In the genomic region with DNA sequence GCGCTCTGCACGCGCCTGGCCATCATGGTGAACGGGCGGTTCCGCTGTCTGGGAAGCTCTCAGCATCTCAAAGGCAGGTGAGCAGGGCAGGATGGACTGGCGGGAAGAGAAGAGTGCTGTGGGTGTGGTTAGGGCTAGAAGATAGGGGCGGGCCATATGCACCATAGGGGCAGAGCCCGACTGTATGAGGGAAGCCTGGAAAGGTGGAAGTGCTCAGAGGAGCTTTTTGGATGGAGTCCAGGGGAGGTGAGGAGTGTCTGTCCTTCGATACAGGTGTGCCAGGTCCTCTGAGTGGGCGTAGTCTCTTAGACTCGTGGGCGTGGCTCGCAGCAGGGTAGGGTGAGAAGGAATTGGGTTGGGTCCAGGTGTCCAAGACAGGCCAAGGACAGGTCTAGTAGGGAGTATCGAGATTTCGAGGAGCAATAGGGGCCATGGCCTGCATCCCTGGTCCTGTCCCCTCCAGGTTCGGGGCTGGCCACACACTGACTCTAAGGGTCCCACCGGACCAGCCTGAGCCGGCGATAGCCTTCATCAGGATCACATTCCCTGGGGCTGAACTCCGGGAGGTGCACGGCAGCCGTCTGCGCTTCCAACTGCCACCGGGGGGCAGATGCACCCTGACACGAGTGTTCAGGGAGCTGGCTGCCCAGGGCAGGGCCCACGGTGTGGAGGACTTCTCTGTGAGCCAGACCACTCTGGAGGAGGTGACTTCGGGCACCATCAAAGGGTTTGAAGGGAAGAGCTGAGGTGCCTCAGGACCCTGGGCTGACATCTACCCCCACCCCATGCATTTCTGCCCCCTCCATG, we compare ENCODE assay signal across 12 mouse cellular contexts. TPM values are rescaled to one million over a fixed set of nuclear protein-coding genes. Genes with fewer than 3 reads are reported as not detected.
DNase-seq lines count a peak whose midpoint lies in the region; ATAC-seq and TF ChIP-seq lines count a peak whose summit lies in the region.
"Had no signal": no experiment of that assay in that cellular context is flagged by ENCODE, and none has a peak within 500 bp of the region (broad histone marks: within the 10 kb centered on the region; RNA-seq: fewer than 3 reads in every experiment).

No protein-coding gene starts in this region.

- DNase-seq in hindbrain, postnatal 0 days (ENCODE audit: low spot score): no peak
- DNase-seq in lung, postnatal 25 days (ENCODE audit: low spot score): peak; percentile 71
- no peak for DNase-seq in right cerebral cortex, postnatal 36 days (ENCODE audit: low spot score in 2 of 2)
- no peak for DNase-seq in forebrain, postnatal 0 days
- DNase-seq: cerebellum, adult 18-20 months; heart, postnatal 4 days; layer of hippocampus, adult 9-11 months; right cerebral cortex, postnatal 25 days had no signal

- WGBS in hindbrain, postnatal 0 days: 32% methylated on average over 28 of the region's 28 CpGs
- 23% methylated on average over 28 of the region's 28 CpGs for WGBS in hindbrain, embryonic 12.5 days
- 25% methylated on average over 28 of the region's 28 CpGs for WGBS in intestine, embryonic 16.5 days
- WGBS in forebrain, postnatal 0 days: 25% methylated on average over 28 of the region's 28 CpGs

- peaks cover 19% of the 10 kb centered on the region for H3K9me3 ChIP-seq in hindbrain, postnatal 0 days (ENCODE audit: low read length)
- peaks cover 22% of the 10 kb centered on the region for H3K9me3 ChIP-seq in hindbrain, embryonic 12.5 days (replicated peaks)
- H3K9me3 ChIP-seq in ES-Bruce4 (replicated peaks; ENCODE audit: control insufficient read depth, insufficient read depth, low read length, poor library complexity, severe bottlenecking): no peaks in the 10 kb centered on the region; the same call in 1 of the 2 replicates
- 0 out of 2 replicates have a peak, but pooled peaks cover 8% of the 10 kb centered on the region for H3K9me3 ChIP-seq in intestine, embryonic 16.5 days (ENCODE audit: control insufficient read depth, low read length)
- peaks cover 13% of the 10 kb centered on the region; the same call in 1 of the 2 replicates for H3K9me3 ChIP-seq in forebrain, postnatal 0 days (ENCODE audit: low read length)

- no peak; the same call in 1 of the 2 replicates for ATAC-seq in hindbrain, postnatal 0 days
- no peak for ATAC-seq in hindbrain, embryonic 12.5 days (ENCODE audit: low FRiP score)
- peak; percentile 30 for ATAC-seq in intestine, embryonic 16.5 days
- no peak for ATAC-seq in monocyte, adult 5-6 weeks (replicated peaks; ENCODE audit: insufficient number of reproducible peaks, low FRiP score, low TSS enrichment, poor library complexity, severe bottlenecking)
- no peak for ATAC-seq in forebrain, postnatal 0 days

- H3K9ac ChIP-seq in hindbrain, postnatal 0 days (replicated peaks; ENCODE audit: low read length): no peak overlapping the region
- no peak overlapping the region for H3K9ac ChIP-seq in hindbrain, embryonic 12.5 days
- no peak overlapping the region for H3K9ac ChIP-seq in ES-Bruce4 (ENCODE audit: low read depth, poor library complexity, severe bottlenecking)
- no peak overlapping the region for H3K9ac ChIP-seq in intestine, embryonic 16.5 days (ENCODE audit: low read depth, low read length)
- no peak overlapping the region for H3K9ac ChIP-seq in forebrain, postnatal 0 days

- TF ChIP-seq EP300 in ES-Bruce4 (IDR thresholded peaks at IDR 0.05; ENCODE audit: insufficient read depth, low read depth, low read length): no peak

- no peak overlapping the region for H3K4me2 ChIP-seq in hindbrain, postnatal 0 days (ENCODE audit: low read depth, low read length)
- no peak overlapping the region for H3K4me2 ChIP-seq in hindbrain, embryonic 12.5 days (replicated peaks)
- H3K4me2 ChIP-seq in intestine, embryonic 16.5 days (ENCODE audit: low read depth, low read length): no peak overlapping the region
- no peak overlapping the region for H3K4me2 ChIP-seq in forebrain, postnatal 0 days (ENCODE audit: low read depth)

- no peak for TF ChIP-seq POLR2A in ES-Bruce4 (IDR thresholded peaks at IDR 0.05; ENCODE audit: insufficient read depth, low read length)

- peaks cover 15% of the 10 kb centered on the region; the same call in 1 of the 2 replicates for H3K36me3 ChIP-seq in hindbrain, postnatal 0 days (ENCODE audit: insufficient read depth, low read length)
- H3K36me3 ChIP-seq in hindbrain, embryonic 12.5 days: peaks cover 24% of the 10 kb centered on the region
- no peaks in the 10 kb centered on the region for H3K36me3 ChIP-seq in ES-Bruce4 (ENCODE audit: control insufficient read depth, insufficient read depth, low read length, poor library complexity, severe bottlenecking)
- H3K36me3 ChIP-seq in intestine, embryonic 16.5 days (ENCODE audit: control insufficient read depth, insufficient read depth, low read length): 0 out of 2 replicates have a peak, but pooled peaks cover 5% of the 10 kb centered on the region
- H3K36me3 ChIP-seq in forebrain, postnatal 0 days (ENCODE audit: insufficient read depth): no peaks in the 10 kb centered on the region

- peaks cover 16% of the 10 kb centered on the region for H3K27me3 ChIP-seq in hindbrain, postnatal 0 days (ENCODE audit: insufficient read depth, low read length)
- H3K27me3 ChIP-seq in hindbrain, embryonic 12.5 days: peaks cover 79% of the 10 kb centered on the region
- H3K27me3 ChIP-seq in ES-Bruce4 (ENCODE audit: control insufficient read depth, insufficient read depth, low read length, poor library complexity, severe bottlenecking): no peaks in the 10 kb centered on the region
- H3K27me3 ChIP-seq in intestine, embryonic 16.5 days (replicated peaks; ENCODE audit: control insufficient read depth, insufficient read depth, low read length): peaks cover 12% of the 10 kb centered on the region
- peaks cover 25% of the 10 kb centered on the region for H3K27me3 ChIP-seq in forebrain, postnatal 0 days (ENCODE audit: insufficient read depth, low read length)

- H3K27ac ChIP-seq in hindbrain, postnatal 0 days: no peak overlapping the region
- no peak overlapping the region for H3K27ac ChIP-seq in hindbrain, embryonic 12.5 days
- no peak overlapping the region for H3K27ac ChIP-seq in ES-Bruce4 (ENCODE audit: insufficient read depth, low read length)
- H3K27ac ChIP-seq in intestine, embryonic 16.5 days (ENCODE audit: low read length): no peak overlapping the region
- no peak overlapping the region for H3K27ac ChIP-seq in forebrain, postnatal 0 days (ENCODE audit: low read depth, low read length)

- peak; percentile 17; the same call in 1 of the 2 replicates for TF ChIP-seq CTCF in hindbrain, postnatal 0 days (IDR thresholded peaks at IDR 0.05; ENCODE audit: low read depth)
- no peak for TF ChIP-seq CTCF in ES-Bruce4 (IDR thresholded peaks at IDR 0.05; ENCODE audit: low read depth, low read length)
- TF ChIP-seq CTCF in forebrain, postnatal 0 days (IDR thresholded peaks at IDR 0.05; ENCODE audit: low read depth): no peak

- no peak overlapping the region for H3K4me3 ChIP-seq in hindbrain, postnatal 0 days (ENCODE audit: low read length)
- no peak overlapping the region for H3K4me3 ChIP-seq in hindbrain, embryonic 12.5 days
- H3K4me3 ChIP-seq in ES-Bruce4 (ENCODE audit: low read depth, low read length): peak overlapping the region; percentile 29
- H3K4me3 ChIP-seq in intestine, embryonic 16.5 days (ENCODE audit: low read length): no peak overlapping the region
- no peak overlapping the region for H3K4me3 ChIP-seq in forebrain, postnatal 0 days (ENCODE audit: low read depth, low read length)

- no peaks in the 10 kb centered on the region for H3K4me1 ChIP-seq in hindbrain, postnatal 0 days (ENCODE audit: insufficient read depth, low read length)
- peaks cover 5% of the 10 kb centered on the region for H3K4me1 ChIP-seq in hindbrain, embryonic 12.5 days
- peaks cover 5% of the 10 kb centered on the region for H3K4me1 ChIP-seq in ES-Bruce4 (ENCODE audit: control insufficient read depth, insufficient read depth, low read length)
- H3K4me1 ChIP-seq in intestine, embryonic 16.5 days (ENCODE audit: control insufficient read depth, insufficient read depth, low read length): peaks cover 15% of the 10 kb centered on the region
- no peaks in the 10 kb centered on the region for H3K4me1 ChIP-seq in forebrain, postnatal 0 days (ENCODE audit: insufficient read depth)

RNA-seq across cellular contexts. Expression of a gene that starts 1.8 kb away (rescaled TPM):
- total RNA-seq in hindbrain, postnatal 0 days (2014; rRNA removed): 2.9 and 3.3 TPM in 2 replicates
- polyA plus RNA-seq in hindbrain, postnatal 0 days (2015; fragmentation: Nextera tagmentation; extraction: Ambion mirVana): 1.7 and 1.8 TPM in 2 replicates
- polyA plus RNA-seq in hindbrain, embryonic 12.5 days (2016; fragmentation: Nextera tagmentation; extraction: Ambion mirVana): 8.7 and 8.9 TPM in 2 replicates
- polyA plus RNA-seq in ES-Bruce4 (2011; ENCODE audit: insufficient read depth, insufficient read length, low read depth, missing spikeins): 6.5 and 6.9 TPM in 2 replicates
- polyA plus RNA-seq in intestine, embryonic 16.5 days (2015; fragmentation: Nextera tagmentation; extraction: Ambion mirVana): 6.0 and 7.3 TPM in 2 replicates
- total RNA-seq in monocyte, adult 5-6 weeks (2017): 356 to 478 TPM (median 365 TPM) in 3 replicates
- 2.3 and 2.4 TPM in 2 replicates for total RNA-seq in forebrain, postnatal 0 days (2014; rRNA removed)
- 1.2 and 1.7 TPM in 2 replicates for polyA plus RNA-seq in forebrain, postnatal 0 days (2015; fragmentation: Nextera tagmentation; extraction: Ambion mirVana)

RNA-seq across cellular contexts. Expression of a gene that starts 18.4 kb away (rescaled TPM):
- total RNA-seq in hindbrain, postnatal 0 days (2014; rRNA removed): 11.6 and 19.1 TPM in 2 replicates
- polyA plus RNA-seq in hindbrain, postnatal 0 days (2015; fragmentation: Nextera tagmentation; extraction: Ambion mirVana): 2.3 and 2.4 TPM in 2 replicates
- polyA plus RNA-seq in hindbrain, embryonic 12.5 days (2016; fragmentation: Nextera tagmentation; extraction: Ambion mirVana): 6.9 and 7.7 TPM in 2 replicates
- polyA plus RNA-seq in ES-Bruce4 (2011; ENCODE audit: insufficient read depth, insufficient read length, low read depth, missing spikeins): 10.6 and 11.0 TPM in 2 replicates
- 3.3 and 3.4 TPM in 2 replicates for polyA plus RNA-seq in intestine, embryonic 16.5 days (2015; fragmentation: Nextera tagmentation; extraction: Ambion mirVana)
- 33.6 to 53.0 TPM (median 45.9 TPM) in 3 replicates for total RNA-seq in monocyte, adult 5-6 weeks (2017)
- 6.1 and 6.2 TPM in 2 replicates for total RNA-seq in forebrain, postnatal 0 days (2014; rRNA removed)
- 1.1 TPM in 2 replicates for polyA plus RNA-seq in forebrain, postnatal 0 days (2015; fragmentation: Nextera tagmentation; extraction: Ambion mirVana)

RNA-seq across cellular contexts. Expression of a gene that starts 24.9 kb away (rescaled TPM):
- 93.3 and 100 TPM in 2 replicates for total RNA-seq in hindbrain, postnatal 0 days (2014; rRNA removed)
- 143 TPM in 2 replicates for polyA plus RNA-seq in hindbrain, postnatal 0 days (2015; fragmentation: Nextera tagmentation; extraction: Ambion mirVana)
- 163 and 171 TPM in 2 replicates for polyA plus RNA-seq in hindbrain, embryonic 12.5 days (2016; fragmentation: Nextera tagmentation; extraction: Ambion mirVana)
- polyA plus RNA-seq in ES-Bruce4 (2011; ENCODE audit: insufficient read depth, insufficient read length, low read depth, missing spikeins): 176 and 180 TPM in 2 replicates
- polyA plus RNA-seq in intestine, embryonic 16.5 days (2015; fragmentation: Nextera tagmentation; extraction: Ambion mirVana): 190 and 212 TPM in 2 replicates
- total RNA-seq in monocyte, adult 5-6 weeks (2017): 83.4 to 130 TPM (median 95.9 TPM) in 3 replicates
- 104 and 129 TPM in 2 replicates for total RNA-seq in forebrain, postnatal 0 days (2014; rRNA removed)
- polyA plus RNA-seq in forebrain, postnatal 0 days (2015; fragmentation: Nextera tagmentation; extraction: Ambion mirVana): 168 and 184 TPM in 2 replicates

RNA-seq across cellular contexts. Expression of a gene that starts 26.3 kb away (rescaled TPM):
- 17.2 and 17.9 TPM in 2 replicates for total RNA-seq in hindbrain, postnatal 0 days (2014; rRNA removed)
- polyA plus RNA-seq in hindbrain, postnatal 0 days (2015; fragmentation: Nextera tagmentation; extraction: Ambion mirVana): 15.0 and 16.4 TPM in 2 replicates
- 178 and 204 TPM in 2 replicates for polyA plus RNA-seq in hindbrain, embryonic 12.5 days (2016; fragmentation: Nextera tagmentation; extraction: Ambion mirVana)
- 156 and 164 TPM in 2 replicates for polyA plus RNA-seq in ES-Bruce4 (2011; ENCODE audit: insufficient read depth, insufficient read length, low read depth, missing spikeins)
- polyA plus RNA-seq in intestine, embryonic 16.5 days (2015; fragmentation: Nextera tagmentation; extraction: Ambion mirVana): 226 and 245 TPM in 2 replicates
- total RNA-seq in monocyte, adult 5-6 weeks (2017): 210 to 295 TPM (median 228 TPM) in 3 replicates
- total RNA-seq in forebrain, postnatal 0 days (2014; rRNA removed): 19.5 and 28.2 TPM in 2 replicates
- polyA plus RNA-seq in forebrain, postnatal 0 days (2015; fragmentation: Nextera tagmentation; extraction: Ambion mirVana): 15.7 and 17.0 TPM in 2 replicates

RNA-seq across cellular contexts. Expression of a gene that starts 30.6 kb away (rescaled TPM):
- total RNA-seq in hindbrain, postnatal 0 days (2014; rRNA removed): 161 and 179 TPM in 2 replicates
- 25.6 and 27.1 TPM in 2 replicates for polyA plus RNA-seq in hindbrain, postnatal 0 days (2015; fragmentation: Nextera tagmentation; extraction: Ambion mirVana)
- 23.1 and 25.5 TPM in 2 replicates for polyA plus RNA-seq in hindbrain, embryonic 12.5 days (2016; fragmentation: Nextera tagmentation; extraction: Ambion mirVana)
- polyA plus RNA-seq in ES-Bruce4 (2011; ENCODE audit: insufficient read depth, insufficient read length, low read depth, missing spikeins): 54.6 and 61.1 TPM in 2 replicates
- polyA plus RNA-seq in intestine, embryonic 16.5 days (2015; fragmentation: Nextera tagmentation; extraction: Ambion mirVana): 7.0 and 9.7 TPM in 2 replicates
- 49.0 to 80.6 TPM (median 59.1 TPM) in 3 replicates for total RNA-seq in monocyte, adult 5-6 weeks (2017)
- 109 and 129 TPM in 2 replicates for total RNA-seq in forebrain, postnatal 0 days (2014; rRNA removed)
- 25.6 and 26.5 TPM in 2 replicates for polyA plus RNA-seq in forebrain, postnatal 0 days (2015; fragmentation: Nextera tagmentation; extraction: Ambion mirVana)
